Mouse (Mus musculus) intestine, embryonic 14.5 days (tissue): Measurements from ENCODE around the gene Hspg2. TPM values are rescaled to one million over a fixed set of nuclear protein-coding genes. Genes with fewer than 3 reads are reported as not detected.
A peak's percentile ranks its signal among the peaks of the same experiment; 100 is the strongest.

Experiments used
- ATAC-seq: fragments of 200-750 bp; cut with Nextera tagmentation; replicated peaks from 2 replicates; pipeline ENCODE4 v1.8.0; 2017; ENCODE audit warnings: low read depth, moderate number of reproducible peaks, moderate TSS enrichment, moderate library complexity; ENCODE audit not compliant: low FRiP score, low TSS enrichment
- DNase-seq: peaks from one replicate; pipeline ENCODE4 v3.0.0-alpha.2; 2018; ENCODE audit warnings: low spot score
- H3K27ac ChIP-seq: fragments of 300-500 bp; sonication (generic); 2 replicates; pipeline ENCODE4 v1.5.1; 2014; ENCODE audit warnings: low read depth, mild to moderate bottlenecking, control low read depth
- H3K27me3 ChIP-seq: fragments of 300-500 bp; sonication (generic); replicated peaks from 2 replicates; pipeline ENCODE4 v1.6.1; 2014; ENCODE audit warnings: low read length, control low read depth; ENCODE audit not compliant: control insufficient read depth, insufficient read depth
- H3K36me3 ChIP-seq: fragments of 300-500 bp; sonication (generic); 2 replicates; pipeline ENCODE4 v1.6.1; 2014; ENCODE audit warnings: low read length, control low read depth; ENCODE audit not compliant: control insufficient read depth, insufficient read depth
- H3K4me1 ChIP-seq: fragments of 300-500 bp; sonication (generic); replicated peaks from 2 replicates; pipeline ENCODE4 v1.6.1; 2014; ENCODE audit warnings: low read length, control low read depth, mixed read lengths; ENCODE audit not compliant: control insufficient read depth, insufficient read depth
- H3K4me2 ChIP-seq: fragments of 300-500 bp; sonication (generic); 2 replicates; pipeline ENCODE4 v1.6.1; 2014; ENCODE audit warnings: low read length
- H3K4me3 ChIP-seq: fragments of 300-500 bp; sonication (generic); 2 replicates; pipeline ENCODE4 v1.5.1; 2014; ENCODE audit warnings: low read depth, low read length, control low read depth, mixed read lengths
- H3K9ac ChIP-seq: fragments of 300-500 bp; sonication (generic); 2 replicates; pipeline ENCODE4 v1.6.1; 2014; ENCODE audit warnings: mild to moderate bottlenecking, low read length
- H3K9me3 ChIP-seq: fragments of 300-500 bp; sonication (generic); 2 replicates; pipeline ENCODE4 v1.6.1; 2016; ENCODE audit warnings: low read length, control low read depth; ENCODE audit not compliant: control insufficient read depth
- WGBS: fragments of 180-500 bp; shearing (Covaris S2); extraction: QIAGEN DNeasy Blood & Tissue Kit; methylation state at CpG from one replicate; pipeline ENCODE4 v1.1.7; 2014; 5-methylcytosine and 5-hydroxymethylcytosine counted together
- polyA plus RNA-seq: library from polyadenylated mRNA; unstranded; fragments of >200 nt; fragmentation: Nextera tagmentation; extraction: Ambion mirVana; gene quantifications from 2 replicates; pipeline ENCODE4 v1.2.1, GENCODE M21; 2014

The Hspg2 gene
- polyA plus RNA-seq, 1 experiment from 2014 or later, result 49.8 TPM

GRCm38 (mm10) chr4:137456581-137456980 is 12.0 kb upstream of the Hspg2 start:
- H3K4me3 ChIP-seq, result no peak overlapping the region
- no peak overlapping the region for H3K27ac ChIP-seq
- DNase-seq (no peak), ATAC-seq (no peak)
- H3K27me3 ChIP-seq, result no peaks in the 10 kb centered on the region
- WGBS, result 86% methylated on average over 12 of the region's 12 CpGs
- no peak overlapping the region for H3K9ac ChIP-seq
- no peaks in the 10 kb centered on the region for H3K36me3 ChIP-seq
- H3K4me1 ChIP-seq, result no peaks in the 10 kb centered on the region
- no peaks in the 10 kb centered on the region for H3K9me3 ChIP-seq
- H3K4me2 ChIP-seq, result no peak overlapping the region

GRCm38 (mm10) chr4:137457292-137457691 is 11.3 kb upstream of the Hspg2 start:
- Histone ChIP-seq H3K9ac (no peak overlapping the region), H3K9me3 (no peaks in the 10 kb centered on the region), H3K27me3 (no peaks in the 10 kb centered on the region), H3K4me3 (no peak overlapping the region), H3K36me3 (no peaks in the 10 kb centered on the region), H3K4me1 (no peaks in the 10 kb centered on the region), H3K4me2 (no peak overlapping the region), H3K27ac (no peak overlapping the region)
- ATAC-seq (no peak), DNase-seq (no peak)
- WGBS, result 83% methylated on average over 4 of the region's 4 CpGs

- WGBS, result 82% methylated on average over 9 of the region's 9 CpGs
- H3K9me3 ChIP-seq, result no peaks in the 10 kb centered on the region
- no peaks in the 10 kb centered on the region for H3K4me1 ChIP-seq
- no peaks in the 10 kb centered on the region for H3K27me3 ChIP-seq
- no peak overlapping the region for H3K4me3 ChIP-seq
- H3K9ac ChIP-seq, result no peak overlapping the region
- DNase-seq, result no peak
- H3K27ac ChIP-seq, result no peak overlapping the region
- no peak overlapping the region for H3K4me2 ChIP-seq
- H3K36me3 ChIP-seq, result no peaks in the 10 kb centered on the region
- no peak for ATAC-seq
Measured at GRCm38 (mm10) chr4:137458310-137458709, 10.3 kb upstream of the Hspg2 start.

- Histone ChIP-seq H3K4me3 (no peak overlapping the region), H3K27ac (no peak overlapping the region), H3K27me3 (no peaks in the 10 kb centered on the region), H3K4me2 (no peak overlapping the region), H3K4me1 (no peaks in the 10 kb centered on the region), H3K9ac (no peak overlapping the region), H3K9me3 (no peaks in the 10 kb centered on the region), H3K36me3 (no peaks in the 10 kb centered on the region)
- DNase-seq (no peak), ATAC-seq (no peak)
- 55% methylated on average over 5 of the region's 5 CpGs for WGBS
Measured at GRCm38 (mm10) chr4:137458861-137459260, 9.7 kb upstream of the Hspg2 start.

- Histone ChIP-seq H3K27me3 (no peaks in the 10 kb centered on the region), H3K36me3 (no peaks in the 10 kb centered on the region), H3K9ac (no peak overlapping the region), H3K4me2 (no peak overlapping the region), H3K9me3 (no peaks in the 10 kb centered on the region), H3K4me1 (0 out of 2 replicates have a peak, but pooled peaks cover 3% of the 10 kb centered on the region), H3K27ac (no peak overlapping the region), H3K4me3 (no peak overlapping the region)
- no peak for DNase-seq
- no peak for ATAC-seq
- WGBS, result 77% methylated on average over 14 of the region's 14 CpGs
Measured at GRCm38 (mm10) chr4:137460676-137461075, 7.9 kb upstream of the Hspg2 start.

GRCm38 (mm10) chr4:137461217-137461616 is 7.4 kb upstream of the Hspg2 start:
- no peaks in the 10 kb centered on the region for H3K27me3 ChIP-seq
- WGBS, result 81% methylated on average over 4 of the region's 4 CpGs
- H3K4me3 ChIP-seq, result no peak overlapping the region
- no peaks in the 10 kb centered on the region for H3K9me3 ChIP-seq
- H3K36me3 ChIP-seq, result no peaks in the 10 kb centered on the region
- DNase-seq, result no peak
- no peak overlapping the region for H3K27ac ChIP-seq
- 0 out of 2 replicates have a peak, but pooled peaks cover 3% of the 10 kb centered on the region for H3K4me1 ChIP-seq
- no peak overlapping the region for H3K4me2 ChIP-seq
- no peak overlapping the region for H3K9ac ChIP-seq
- no peak for ATAC-seq

- Histone ChIP-seq H3K4me3 (no peak overlapping the region), H3K4me2 (no peak overlapping the region), H3K27me3 (no peaks in the 10 kb centered on the region), H3K9me3 (no peaks in the 10 kb centered on the region), H3K27ac (no peak overlapping the region), H3K36me3 (no peaks in the 10 kb centered on the region), H3K4me1 (0 out of 2 replicates have a peak, but pooled peaks cover 3% of the 10 kb centered on the region), H3K9ac (no peak overlapping the region)
- 51% methylated on average over 16 of the region's 16 CpGs for WGBS
- no peak for DNase-seq
- ATAC-seq, result 0 out of 2 replicates have a peak, but pooled peaks have one; percentile 23
Measured at GRCm38 (mm10) chr4:137461981-137462690, 6.4 kb upstream of the Hspg2 start.

GRCm38 (mm10) chr4:137465125-137465787 is 3.3 kb upstream of the Hspg2 start:
- H3K4me1 ChIP-seq, result peaks cover 20% of the 10 kb centered on the region
- no peak for ATAC-seq
- H3K27ac ChIP-seq, result no peak overlapping the region

More at GRCm38 (mm10) chr4:137465125-137465787, 3.3 kb upstream of the Hspg2 start:
- H3K9ac ChIP-seq, result no peak overlapping the region
- H3K4me2 ChIP-seq, result no peak overlapping the region
- peak; percentile 61 for DNase-seq
- WGBS, result 65% methylated on average over 13 of the region's 13 CpGs
- H3K27me3 ChIP-seq, result no peaks in the 10 kb centered on the region
- H3K4me3 ChIP-seq, result no peak overlapping the region
- H3K36me3 ChIP-seq, result no peaks in the 10 kb centered on the region
- H3K9me3 ChIP-seq, result no peaks in the 10 kb centered on the region
